ENCODE assay signal across 15 mouse cellular contexts in the genomic region with DNA sequence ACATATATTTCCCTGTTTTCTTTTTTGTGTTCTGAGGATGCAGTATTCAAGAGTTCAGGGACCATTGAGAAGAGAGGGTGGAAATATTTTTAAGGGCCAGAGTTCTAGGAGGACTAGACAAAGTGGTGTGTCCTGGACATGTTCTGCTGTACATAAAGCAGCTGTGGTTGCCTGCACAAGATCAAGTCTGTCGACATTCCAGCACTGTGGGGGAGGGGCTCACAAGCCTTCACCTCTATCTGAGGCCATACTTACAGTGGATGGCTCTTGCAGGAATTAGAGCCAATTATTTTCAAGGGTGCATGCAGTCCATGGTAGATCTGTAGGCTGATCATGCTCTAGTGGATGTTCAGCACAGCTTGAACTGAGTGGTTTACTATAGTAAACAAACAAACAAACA. TPM values are rescaled to one million over a fixed set of nuclear protein-coding genes. Genes with fewer than 3 reads are reported as not detected.
DNase-seq lines count a peak whose midpoint lies in the region; ATAC-seq lines count a peak whose summit lies in the region.
"Had no signal": no experiment of that assay in that cellular context is flagged by ENCODE, and none has a peak within 500 bp of the region (broad histone marks: within the 10 kb centered on the region; RNA-seq: fewer than 3 reads in every experiment).

No protein-coding gene starts in this region.

- H3K27ac ChIP-seq in heart, embryonic 14.5 days (replicated peaks in 1 of 2; ENCODE audit: control insufficient read depth in 1 of 2, insufficient read depth in 1 of 2, low read depth in 2 of 2, low read length in 2 of 2): peak overlapping the region in 1 of 2 experiments; percentile 70; a peak in 2 of 4 replicates
- peak overlapping the region; percentile 5; the same call in 1 of the 2 replicates for H3K27ac ChIP-seq in lung, embryonic 16.5 days (ENCODE audit: low read length)
- no peak overlapping the region for H3K27ac ChIP-seq in hindbrain, embryonic 12.5 days

- peaks cover 59% of the 10 kb centered on the region for H3K36me3 ChIP-seq in heart, embryonic 14.5 days (ENCODE audit: control insufficient read depth, insufficient read depth, low read length)
- peaks cover 32% of the 10 kb centered on the region for H3K36me3 ChIP-seq in lung, embryonic 16.5 days (ENCODE audit: control insufficient read depth, insufficient read depth, low read length)
- peaks cover 50% of the 10 kb centered on the region for H3K36me3 ChIP-seq in hindbrain, embryonic 12.5 days

- no peak overlapping the region for H3K9ac ChIP-seq in heart, embryonic 14.5 days (ENCODE audit: low read length)
- H3K9ac ChIP-seq in lung, embryonic 16.5 days (ENCODE audit: low read length): no peak overlapping the region
- no peak overlapping the region for H3K9ac ChIP-seq in hindbrain, embryonic 12.5 days
- H3K9ac ChIP-seq: forebrain, postnatal 0 days had no signal

- WGBS in heart, embryonic 14.5 days: 3% methylated on average over 1 of the region's 1 CpGs
- 0% methylated on average over 1 of the region's 1 CpGs for WGBS in lung, embryonic 16.5 days
- WGBS in hindbrain, embryonic 12.5 days: 16% methylated on average over 1 of the region's 1 CpGs

- no peak overlapping the region for H3K4me3 ChIP-seq in heart, embryonic 14.5 days (ENCODE audit: control insufficient read depth in 1 of 2, insufficient read depth in 1 of 2, low read depth in 1 of 2, low read length in 2 of 2)
- H3K4me3 ChIP-seq in lung, embryonic 16.5 days (ENCODE audit: low read length): no peak overlapping the region
- no peak overlapping the region for H3K4me3 ChIP-seq in hindbrain, embryonic 12.5 days

- ATAC-seq in heart, embryonic 14.5 days (ENCODE audit: insufficient number of reproducible peaks, insufficient read depth, low FRiP score, low read depth): no peak
- ATAC-seq in lung, embryonic 16.5 days (ENCODE audit: low read depth): no peak
- ATAC-seq in hindbrain, embryonic 12.5 days (ENCODE audit: low FRiP score): no peak
- ATAC-seq: forebrain, postnatal 0 days had no signal

- no peaks in the 10 kb centered on the region for H3K9me3 ChIP-seq in heart, embryonic 14.5 days (ENCODE audit: control insufficient read depth, low read length)
- H3K9me3 ChIP-seq in lung, embryonic 16.5 days (ENCODE audit: control insufficient read depth, low read length): no peaks in the 10 kb centered on the region
- no peaks in the 10 kb centered on the region for H3K9me3 ChIP-seq in hindbrain, embryonic 12.5 days (replicated peaks)

- peak overlapping the region; percentile 35 for H3K4me2 ChIP-seq in heart, embryonic 14.5 days (ENCODE audit: low read length)
- H3K4me2 ChIP-seq in lung, embryonic 16.5 days (ENCODE audit: low read depth, low read length): no peak overlapping the region
- no peak overlapping the region for H3K4me2 ChIP-seq in hindbrain, embryonic 12.5 days (replicated peaks)

- no peaks in the 10 kb centered on the region for H3K27me3 ChIP-seq in heart, embryonic 14.5 days (ENCODE audit: control insufficient read depth, insufficient read depth, low read length)
- no peaks in the 10 kb centered on the region for H3K27me3 ChIP-seq in lung, embryonic 16.5 days (ENCODE audit: control insufficient read depth, insufficient read depth, low read depth, low read length)
- H3K27me3 ChIP-seq in hindbrain, embryonic 12.5 days: no peaks in the 10 kb centered on the region

- DNase-seq in heart, postnatal 36 days: no peak
- peak; percentile 41 for DNase-seq in ZHBTc4 (ENCODE audit: low read depth, low spot score)
- peak; percentile 29 for DNase-seq in kidney, adult 18-20 months
- no peak for DNase-seq in right cerebral cortex, postnatal 36 days (ENCODE audit: low spot score in 2 of 2)
- no peak for DNase-seq in left cerebral cortex, postnatal 36 days (ENCODE audit: low spot score in 2 of 2)
- DNase-seq: forebrain, postnatal 0 days; layer of hippocampus, postnatal 36 days; right cerebral cortex, postnatal 14 days; thymus, adult 2 months had no signal

- intact Hi-C loops in heart, postnatal 36 days (cut with DNase I): loop anchor here (5.0 kb wide), 2 partner anchors 208 to 883 kb away; a partner anchor contains a TSS
- intact Hi-C loops in left cerebral cortex, postnatal 36 days (cut with DNase I): loop anchor here (5.0 kb wide), 1 partner anchor 62 kb away; no protein-coding TSS in a partner anchor

- H3K4me1 ChIP-seq in heart, embryonic 14.5 days (ENCODE audit: control insufficient read depth in 2 of 2, insufficient read depth in 2 of 2, low read length in 2 of 2): peaks cover 22 to 73% of the 10 kb centered on the region in 2 experiments
- H3K4me1 ChIP-seq in lung, embryonic 16.5 days (replicated peaks; ENCODE audit: control insufficient read depth, insufficient read depth, low read length): peaks cover 67% of the 10 kb centered on the region
- peaks cover 83% of the 10 kb centered on the region for H3K4me1 ChIP-seq in hindbrain, embryonic 12.5 days

RNA-seq across cellular contexts. Expression of a gene that starts 7.9 kb away (rescaled TPM):
- polyA plus RNA-seq in heart, embryonic 14.5 days (2014; fragmentation: Nextera tagmentation; extraction: Ambion mirVana): 18.1 and 20.5 TPM in 2 replicates
- total RNA-seq in heart, postnatal 36 days (2021): 10 to 100 TPM; 12.6 to 13.0 TPM
- 31.4 and 36.6 TPM in 2 replicates for polyA plus RNA-seq in lung, embryonic 16.5 days (2015; fragmentation: Nextera tagmentation; extraction: Ambion mirVana)
- total RNA-seq in left cerebral cortex, postnatal 36 days (2021): 100 to 1,000 TPM in 1 of 2 experiments, 10 to 100 TPM in 1; 58.7 to 131 TPM
- polyA plus RNA-seq in hindbrain, embryonic 12.5 days (2016; fragmentation: Nextera tagmentation; extraction: Ambion mirVana): 50.5 and 56.4 TPM in 2 replicates

RNA-seq across cellular contexts. Expression of a gene that starts 20.1 kb away (rescaled TPM):
- 0.78 and 1.1 TPM in 2 replicates for polyA plus RNA-seq in heart, embryonic 14.5 days (2014; fragmentation: Nextera tagmentation; extraction: Ambion mirVana)
- under 1 TPM in 1 of 2 experiments, not detected in 1; 0.42 TPM for total RNA-seq in heart, postnatal 36 days (2021)
- polyA plus RNA-seq in lung, embryonic 16.5 days (2015; fragmentation: Nextera tagmentation; extraction: Ambion mirVana): 0.73 and 1.3 TPM in 2 replicates
- under 1 TPM; 0.45 to 0.79 TPM for total RNA-seq in left cerebral cortex, postnatal 36 days (2021)
- 1.3 and 1.4 TPM in 2 replicates for polyA plus RNA-seq in hindbrain, embryonic 12.5 days (2016; fragmentation: Nextera tagmentation; extraction: Ambion mirVana)
- total RNA-seq: hematopoietic stem cell, adult 5-6 weeks had no signal

RNA-seq across cellular contexts. Expression of a gene that starts 48.8 kb away (rescaled TPM):
- 0.15 and 0.20 TPM in 2 replicates for polyA plus RNA-seq in heart, embryonic 14.5 days (2014; fragmentation: Nextera tagmentation; extraction: Ambion mirVana)
- under 1 TPM in 1 of 2 experiments, not detected in 1; 0.19 TPM for total RNA-seq in heart, postnatal 36 days (2021)
- 1.7 TPM in 2 replicates for polyA plus RNA-seq in lung, embryonic 16.5 days (2015; fragmentation: Nextera tagmentation; extraction: Ambion mirVana)
- total RNA-seq in left cerebral cortex, postnatal 36 days (2021): not detected
- polyA plus RNA-seq in hindbrain, embryonic 12.5 days (2016; fragmentation: Nextera tagmentation; extraction: Ambion mirVana): 0.23 TPM in 1 of 2 replicates, not detected in the other
- total RNA-seq: adrenal gland, postnatal 36 days; forebrain, postnatal 0 days; layer of hippocampus, postnatal 36 days had no signal

RNA-seq across cellular contexts. Expression of a gene that starts 52.7 kb away (rescaled TPM):
- polyA plus RNA-seq in heart, embryonic 14.5 days (2014; fragmentation: Nextera tagmentation; extraction: Ambion mirVana): 0.41 TPM in 1 of 2 replicates, not detected in the other
- not detected for total RNA-seq in heart, postnatal 36 days (2021)
- polyA plus RNA-seq in lung, embryonic 16.5 days (2015; fragmentation: Nextera tagmentation; extraction: Ambion mirVana): 1.9 and 2.9 TPM in 2 replicates
- total RNA-seq in left cerebral cortex, postnatal 36 days (2021): not detected
- not detected in 2 replicates for polyA plus RNA-seq in hindbrain, embryonic 12.5 days (2016; fragmentation: Nextera tagmentation; extraction: Ambion mirVana)
- total RNA-seq: adrenal gland, postnatal 36 days; forebrain, postnatal 0 days; layer of hippocampus, postnatal 36 days had no signal

RNA-seq across cellular contexts. Expression of a gene that starts 52.8 kb away (rescaled TPM):
- not detected in 2 replicates for polyA plus RNA-seq in heart, embryonic 14.5 days (2014; fragmentation: Nextera tagmentation; extraction: Ambion mirVana)
- not detected for total RNA-seq in heart, postnatal 36 days (2021)
- polyA plus RNA-seq in lung, embryonic 16.5 days (2015; fragmentation: Nextera tagmentation; extraction: Ambion mirVana): not detected in 2 replicates
- total RNA-seq in left cerebral cortex, postnatal 36 days (2021): not detected
- not detected in 2 replicates for polyA plus RNA-seq in hindbrain, embryonic 12.5 days (2016; fragmentation: Nextera tagmentation; extraction: Ambion mirVana)
- total RNA-seq: adrenal gland, postnatal 36 days; forebrain, postnatal 0 days; hematopoietic stem cell, adult 5-6 weeks; layer of hippocampus, postnatal 36 days had no signal
- polyA plus RNA-seq: forebrain, postnatal 0 days; liver, embryonic 16.5 days; thymus, adult 2 months had no signal

Comparison
In these comparisons a context has a peak if more than half of its experiments do, and no peak if none do; other contexts are left out.
1. DNase-seq: peak in ZHBTc4 (single experiment) and kidney, adult 18-20 months (single experiment); none in heart, postnatal 36 days (0 of 2), right cerebral cortex, postnatal 36 days (0 of 2) and left cerebral cortex, postnatal 36 days (0 of 2).